Mouse (Mus musculus): ENCODE results near the gene Bahcc1. TPM values are rescaled to one million over a fixed set of nuclear protein-coding genes. Genes with fewer than 3 reads are reported as not detected.
A peak's percentile ranks its signal among the peaks of the same experiment; 100 is the strongest.

The Bahcc1 gene
- polyA plus RNA-seq, 1 experiment from 2014 or later, result 8.2 TPM

- Histone ChIP-seq H3K27me3 (ENCODE audit: insufficient read depth, low read length) (no peaks in the 10 kb centered on the region), H3K36me3 (ENCODE audit: insufficient read depth, low read length) (no peaks in the 10 kb centered on the region), H3K9ac (ENCODE audit: low read depth, low read length) (no peak overlapping the region), H3K4me3 (replicated peaks; ENCODE audit: low read depth, low read length) (no peak overlapping the region), H3K4me1 (replicated peaks; ENCODE audit: insufficient read depth, low read length) (peaks cover 15% of the 10 kb centered on the region; the same call in 1 of the 2 replicates), H3K9me3 (replicated peaks; ENCODE audit: low read length) (no peaks in the 10 kb centered on the region), H3K27ac (no peak overlapping the region), H3K4me2 (ENCODE audit: low read length) (no peak overlapping the region)
- no peak for TF ChIP-seq CTCF (IDR thresholded peaks at IDR 0.05; ENCODE audit: low read depth)
- WGBS, result 22% methylated on average over 13 of the region's 13 CpGs
- ATAC-seq (replicated peaks; ENCODE audit: low FRiP score, low read depth) (no peak; the same call in 1 of the 2 replicates), DNase-seq (ENCODE audit: low spot score) (no peak)
Measured at GRCm38 (mm10) chr11:120296305-120297144, 63.8 kb downstream of the Bahcc1 start.

GRCm38 (mm10) chr11:120297767-120298166 lies 65.0 kb downstream of the Bahcc1 start:
- no peak overlapping the region for H3K27ac ChIP-seq
- no peaks in the 10 kb centered on the region for H3K9me3 ChIP-seq (replicated peaks; ENCODE audit: low read length)
- WGBS, result 79% methylated on average over 7 of the region's 7 CpGs
- no peak for DNase-seq (ENCODE audit: low spot score)
- no peak overlapping the region for H3K4me3 ChIP-seq (replicated peaks; ENCODE audit: low read depth, low read length)
- no peak for TF ChIP-seq CTCF (IDR thresholded peaks at IDR 0.05; ENCODE audit: low read depth)
- H3K4me1 ChIP-seq (replicated peaks; ENCODE audit: insufficient read depth, low read length), result peaks cover 15% of the 10 kb centered on the region; the same call in 1 of the 2 replicates
- H3K9ac ChIP-seq (ENCODE audit: low read depth, low read length), result no peak overlapping the region
- H3K4me2 ChIP-seq (ENCODE audit: low read length), result no peak overlapping the region
- no peaks in the 10 kb centered on the region for H3K27me3 ChIP-seq (ENCODE audit: insufficient read depth, low read length)
- H3K36me3 ChIP-seq (ENCODE audit: insufficient read depth, low read length), result no peaks in the 10 kb centered on the region
- ATAC-seq (replicated peaks; ENCODE audit: low FRiP score, low read depth), result no peak

GRCm38 (mm10) chr11:120298441-120299141 lies 65.8 kb downstream of the Bahcc1 start:
- Histone ChIP-seq H3K27me3 (ENCODE audit: insufficient read depth, low read length) (no peaks in the 10 kb centered on the region), H3K27ac (no peak overlapping the region), H3K9me3 (replicated peaks; ENCODE audit: low read length) (no peaks in the 10 kb centered on the region), H3K4me1 (replicated peaks; ENCODE audit: insufficient read depth, low read length) (peaks cover 12% of the 10 kb centered on the region; the same call in 1 of the 2 replicates), H3K4me2 (ENCODE audit: low read length) (no peak overlapping the region), H3K36me3 (ENCODE audit: insufficient read depth, low read length) (no peaks in the 10 kb centered on the region), H3K9ac (ENCODE audit: low read depth, low read length) (no peak overlapping the region), H3K4me3 (replicated peaks; ENCODE audit: low read depth, low read length) (no peak overlapping the region)
- no peak for DNase-seq (ENCODE audit: low spot score)
- TF ChIP-seq CTCF (IDR thresholded peaks at IDR 0.05; ENCODE audit: low read depth), result no peak
- no peak for ATAC-seq (replicated peaks; ENCODE audit: low FRiP score, low read depth)
- whole genome bisulfite sequencing, result 79% methylated on average over 4 of the region's 4 CpGs

GRCm38 (mm10) chr11:120299484-120299883 lies 66.7 kb downstream of the Bahcc1 start:
- TF ChIP-seq CTCF (IDR thresholded peaks at IDR 0.05; ENCODE audit: low read depth), result no peak
- Histone ChIP-seq H3K27me3 (ENCODE audit: insufficient read depth, low read length) (no peaks in the 10 kb centered on the region), H3K4me2 (ENCODE audit: low read length) (no peak overlapping the region), H3K9ac (ENCODE audit: low read depth, low read length) (no peak overlapping the region), H3K4me1 (replicated peaks; ENCODE audit: insufficient read depth, low read length) (peaks cover 15% of the 10 kb centered on the region; the same call in 1 of the 2 replicates), H3K36me3 (ENCODE audit: insufficient read depth, low read length) (no peaks in the 10 kb centered on the region), H3K9me3 (replicated peaks; ENCODE audit: low read length) (no peaks in the 10 kb centered on the region), H3K4me3 (replicated peaks; ENCODE audit: low read depth, low read length) (no peak overlapping the region), H3K27ac (no peak overlapping the region)
- no peak for DNase-seq (ENCODE audit: low spot score)
- WGBS, result 51% methylated on average over 5 of the region's 5 CpGs
- no peak for ATAC-seq (replicated peaks; ENCODE audit: low FRiP score, low read depth)

- TF ChIP-seq CTCF (IDR thresholded peaks at IDR 0.05; ENCODE audit: low read depth), result no peak
- no peaks in the 10 kb centered on the region for H3K9me3 ChIP-seq (replicated peaks; ENCODE audit: low read length)
- no peak for ATAC-seq (replicated peaks; ENCODE audit: low FRiP score, low read depth)
- no peak for DNase-seq (ENCODE audit: low spot score)
- no peak overlapping the region for H3K4me2 ChIP-seq (ENCODE audit: low read length)
- WGBS, result 79% methylated on average over 9 of the region's 9 CpGs
- no peaks in the 10 kb centered on the region for H3K36me3 ChIP-seq (ENCODE audit: insufficient read depth, low read length)
- no peak overlapping the region for H3K9ac ChIP-seq (ENCODE audit: low read depth, low read length)
- H3K4me3 ChIP-seq (replicated peaks; ENCODE audit: low read depth, low read length), result no peak overlapping the region
- peaks cover 28% of the 10 kb centered on the region for H3K4me1 ChIP-seq (replicated peaks; ENCODE audit: insufficient read depth, low read length)
- no peak overlapping the region for H3K27ac ChIP-seq
- no peaks in the 10 kb centered on the region for H3K27me3 ChIP-seq (ENCODE audit: insufficient read depth, low read length)
Measured at GRCm38 (mm10) chr11:120303119-120303518, 70.4 kb downstream of the Bahcc1 start.

GRCm38 (mm10) chr11:120303559-120304349 lies 71.0 kb downstream of the Bahcc1 start:
- no peak for TF ChIP-seq CTCF (IDR thresholded peaks at IDR 0.05; ENCODE audit: low read depth)
- Histone ChIP-seq H3K9me3 (replicated peaks; ENCODE audit: low read length) (no peaks in the 10 kb centered on the region), H3K4me3 (replicated peaks; ENCODE audit: low read depth, low read length) (no peak overlapping the region), H3K4me1 (replicated peaks; ENCODE audit: insufficient read depth, low read length) (peaks cover 28% of the 10 kb centered on the region), H3K27me3 (ENCODE audit: insufficient read depth, low read length) (no peaks in the 10 kb centered on the region), H3K27ac (0 out of 2 replicates have a peak overlapping the region, but pooled peaks have one; percentile 70), H3K36me3 (ENCODE audit: insufficient read depth, low read length) (no peaks in the 10 kb centered on the region), H3K4me2 (ENCODE audit: low read length) (peak overlapping the region; percentile 80; the same call in 1 of the 2 replicates), H3K9ac (ENCODE audit: low read depth, low read length) (no peak overlapping the region)
- DNase-seq (ENCODE audit: low spot score) (no peak), ATAC-seq (replicated peaks; ENCODE audit: low FRiP score, low read depth) (no peak)
- 84% methylated on average over 21 of the region's 21 CpGs for WGBS

Data from kidney, postnatal 0 days (tissue).